Mouse (Mus musculus) myocyte (in vitro differentiated cells): Measurements from ENCODE around the gene Arhgef3. TPM values are rescaled to one million over a fixed set of nuclear protein-coding genes. Genes with fewer than 3 reads are reported as not detected.

Source experiments
- H3K27me3 ChIP-seq: one replicate; pipeline ENCODE4 v1.6.1; 2011; ENCODE audit not compliant: control insufficient read depth, insufficient read depth, insufficient read length
- H3K36me3 ChIP-seq: one replicate; pipeline ENCODE4 v1.6.1; 2011; ENCODE audit not compliant: control insufficient read depth, insufficient read depth
- H3K4me2 ChIP-seq: one replicate; pipeline ENCODE4 v1.6.1; 2011; ENCODE audit warnings: low read depth, control low read depth
- H3K4me3 ChIP-seq: one replicate; pipeline ENCODE4 v1.5.1; 2011; ENCODE audit warnings: mild to moderate bottlenecking, control low read depth, moderate library complexity
- H3K79me2 ChIP-seq: one replicate; pipeline ENCODE4 v1.6.1; 2011; ENCODE audit not compliant: control insufficient read depth, insufficient read depth
- H3ac ChIP-seq: one replicate; pipeline ENCODE4 v1.6.1; 2011; ENCODE audit not compliant: control insufficient read depth, insufficient read length
- CEBPB ChIP-seq: IDR thresholded peaks from 2 replicates; pipeline ENCODE4 v1.6.1; 2011; ENCODE audit warnings: mild to moderate bottlenecking, moderate library complexity; ENCODE audit not compliant: poor library complexity, insufficient read depth, severe bottlenecking
- E2F4 ChIP-seq: IDR thresholded peaks from one replicate; pipeline ENCODE4 v1.6.1; 2011; ENCODE audit warnings: mild to moderate bottlenecking, control low read depth, moderate library complexity; ENCODE audit not compliant: insufficient read depth
- MAX ChIP-seq: IDR thresholded peaks from one replicate; pipeline ENCODE4 v1.6.1; 2011; ENCODE audit warnings: low read depth, mild to moderate bottlenecking, control low read depth
- MYOD1 ChIP-seq, 3 experiments: IDR thresholded peaks; one replicate each; pipeline ENCODE4 v1.6.1; 2011; ENCODE audit warnings: control low read depth in 2 of 3, low read depth in 2 of 3, mild to moderate bottlenecking in 2 of 3, moderate library complexity in 1 of 3; ENCODE audit not compliant: insufficient read length in 2 of 3, control insufficient read depth in 1 of 3
- MYOG ChIP-seq, 3 experiments: IDR thresholded peaks; one replicate each; pipeline ENCODE4 v1.6.1; 2011; ENCODE audit warnings: control low read depth in 2 of 3, low read depth in 2 of 3, mild to moderate bottlenecking in 2 of 3; ENCODE audit not compliant: insufficient read length in 2 of 3, control insufficient read depth in 1 of 3, insufficient read depth in 1 of 3
- POLR2A ChIP-seq: IDR thresholded peaks from one replicate; pipeline ENCODE4 v1.6.1; 2011; ENCODE audit warnings: low read depth, mild to moderate bottlenecking, control low read depth, moderate library complexity; ENCODE audit not compliant: insufficient read length
- POLR2AphosphoS2 ChIP-seq: IDR thresholded peaks from one replicate; pipeline ENCODE4 v1.6.1; 2011; ENCODE audit warnings: low read depth, control low read depth; ENCODE audit not compliant: insufficient read length
- REST ChIP-seq: IDR thresholded peaks from one replicate; pipeline ENCODE4 v1.6.1; 2011; ENCODE audit warnings: mild to moderate bottlenecking, control low read depth, moderate library complexity; ENCODE audit not compliant: insufficient read depth, insufficient read length
- SRF ChIP-seq: IDR thresholded peaks from one replicate; pipeline ENCODE4 v1.6.1; 2011; ENCODE audit warnings: low read depth; ENCODE audit not compliant: control insufficient read depth, insufficient read length
- TCF12 ChIP-seq: IDR thresholded peaks from one replicate; pipeline ENCODE4 v1.6.1; 2011; ENCODE audit warnings: mild to moderate bottlenecking, control low read depth; ENCODE audit not compliant: poor library complexity, insufficient read depth, severe bottlenecking
- TCF3 ChIP-seq: IDR thresholded peaks from one replicate; pipeline ENCODE4 v1.6.1; 2011; ENCODE audit warnings: low read depth, control low read depth; ENCODE audit not compliant: insufficient read length
- USF1 ChIP-seq: IDR thresholded peaks from one replicate; pipeline ENCODE4 v1.6.1; 2011; ENCODE audit warnings: low read depth, mild to moderate bottlenecking, control low read depth, moderate library complexity
- polyA plus RNA-seq: library from polyadenylated mRNA; unstranded; fragments of >200 nt; fragmentation: generic; extraction: Trizol; gene quantifications from one replicate; pipeline ENCODE4 v1.2.1, GENCODE M21; 2012; ENCODE audit warnings: missing spikeins

Gene Arhgef3
- polyA plus RNA-seq, 1 experiment = 6.6 TPM

GRCm38 (mm10) chr14:27234270-27234840 lies 119.7 kb downstream of the Arhgef3 start:
- no peak for TF ChIP-seq MAX
- no peak for TF ChIP-seq REST
- TF ChIP-seq CEBPB = no peak
- H3K36me3 ChIP-seq = no peaks in the 10 kb centered on the region
- H3K4me2 ChIP-seq = no peak overlapping the region
- no peak overlapping the region for H3K4me3 ChIP-seq
- H3K79me2 ChIP-seq = no peaks in the 10 kb centered on the region
- no peak overlapping the region for H3ac ChIP-seq
- H3K27me3 ChIP-seq = no peaks in the 10 kb centered on the region

- TF ChIP-seq TCF12 (no peak), MYOD1 (IDR thresholded peaks at IDR 0.05; ENCODE audit: control insufficient read depth in 1 of 3, insufficient read length in 2 of 3, low read depth in 2 of 3) (peak in 2 of 3 experiments; percentile 33 to 53), SRF (no peak), REST (no peak), E2F4 (no peak), POLR2A (no peak), TCF3 (no peak), POLR2AphosphoS2 (no peak), CEBPB (no peak), USF1 (no peak), MYOG (IDR thresholded peaks at IDR 0.05; ENCODE audit: control insufficient read depth in 1 of 3, insufficient read depth in 1 of 3, insufficient read length in 2 of 3, low read depth in 2 of 3) (peak in 1 of 3 experiments; percentile 39), MAX (no peak)
- no peak overlapping the region for H3K4me2 ChIP-seq
Observed at GRCm38 (mm10) chr14:27235897-27236553, 121.3 kb downstream of the Arhgef3 start.

GRCm38 (mm10) chr14:27237522-27238187 lies 123.0 kb downstream of the Arhgef3 start:
- TF ChIP-seq CEBPB (no peak), POLR2AphosphoS2 (no peak), MAX (no peak), E2F4 (no peak), USF1 (no peak), REST (no peak), MYOD1 (IDR thresholded peaks at IDR 0.05; ENCODE audit: control insufficient read depth in 1 of 3, insufficient read length in 2 of 3, low read depth in 2 of 3) (no peak), SRF (no peak), TCF12 (no peak), TCF3 (no peak), POLR2A (no peak), MYOG (IDR thresholded peaks at IDR 0.05; ENCODE audit: control insufficient read depth in 1 of 3, insufficient read depth in 1 of 3, insufficient read length in 2 of 3, low read depth in 2 of 3) (no peak)
- Histone ChIP-seq H3K4me3 (no peak overlapping the region), H3K36me3 (no peaks in the 10 kb centered on the region), H3K27me3 (no peaks in the 10 kb centered on the region), H3ac (no peak overlapping the region), H3K79me2 (no peaks in the 10 kb centered on the region), H3K4me2 (no peak overlapping the region)

More at GRCm38 (mm10) chr14:27235897-27236553, 121.3 kb downstream of the Arhgef3 start:
- no peaks in the 10 kb centered on the region for H3K36me3 ChIP-seq
- H3K4me3 ChIP-seq = no peak overlapping the region
- no peaks in the 10 kb centered on the region for H3K27me3 ChIP-seq
- no peaks in the 10 kb centered on the region for H3K79me2 ChIP-seq
- no peak overlapping the region for H3ac ChIP-seq

- H3K4me2 ChIP-seq = no peak overlapping the region
- no peaks in the 10 kb centered on the region for H3K36me3 ChIP-seq
- no peaks in the 10 kb centered on the region for H3K27me3 ChIP-seq
- TF ChIP-seq TCF3 (no peak), TCF12 (no peak), CEBPB (no peak), E2F4 (no peak), MAX (no peak), USF1 (no peak)
- no peak overlapping the region for H3ac ChIP-seq
- H3K4me3 ChIP-seq = no peak overlapping the region
- H3K79me2 ChIP-seq = no peaks in the 10 kb centered on the region
Observed at GRCm38 (mm10) chr14:27238600-27239118, 124.0 kb downstream of the Arhgef3 start.
